20 mouse cellular contexts compared by ENCODE assay signal in the genomic region with DNA sequence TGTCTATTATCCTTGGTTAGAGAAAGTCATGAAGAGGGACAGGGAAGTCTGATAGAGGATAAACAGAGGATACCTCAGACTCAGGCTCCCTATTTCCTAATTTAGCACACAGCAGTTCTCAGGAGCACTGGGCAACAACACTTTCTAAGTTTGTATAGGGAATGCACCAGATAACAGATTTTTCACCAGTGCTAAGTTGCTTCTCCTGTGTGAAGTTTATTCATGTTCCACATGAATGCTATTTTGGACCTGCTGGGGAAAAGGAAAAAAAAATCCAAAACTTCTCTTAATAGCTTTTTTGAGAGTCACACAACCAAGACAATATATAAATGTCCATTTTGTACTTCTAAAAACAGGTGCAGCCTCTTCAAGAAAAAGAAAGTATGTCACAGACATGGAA.
A peak's percentile ranks its signal among the peaks of the same experiment; 100 is the strongest.
DNase-seq lines count a peak whose midpoint lies in the region; ATAC-seq lines count a peak whose summit lies in the region.
"Had no signal": no experiment of that assay in that cellular context is flagged by ENCODE, and none has a peak within 500 bp of the region (broad histone marks: within the 10 kb centered on the region; RNA-seq: fewer than 3 reads in every experiment).

No protein-coding gene starts in this region.

- DNase-seq in frontal cortex, postnatal 10 days (ENCODE audit: low spot score in 2 of 2): no peak
- peak; percentile 32 for DNase-seq in brain, adult 2 months (ENCODE audit: low read depth, low spot score)
- DNase-seq in telencephalon, adult 2 months (ENCODE audit: low read depth, low spot score): peak; percentile 26
- no peak for DNase-seq in layer of hippocampus, adult 8-10 months (ENCODE audit: low spot score in 2 of 2)
- DNase-seq in layer of hippocampus, postnatal 10 days (ENCODE audit: low spot score in 2 of 2): no peak
- DNase-seq: adrenal gland, adult 2 months; adrenal gland, adult 8-10 months; adrenal gland, postnatal 10 days; adrenal gland, postnatal 14 days; adrenal gland, postnatal 25 days; adrenal gland, postnatal 36 days; B cell, adult 2 months; cerebellum, adult 11 months; cerebellum, adult 11-12 months; cerebellum, adult 18-20 months; cerebellum, adult 2 months had no signal

- ATAC-seq in frontal cortex, adult (ENCODE audit: low TSS enrichment): peak; percentile 93
- ATAC-seq: activated CD4-positive, CD25-positive, alpha-beta regulatory T cell, adult 4 months; CD4-positive, CD25-positive, alpha-beta regulatory T cell, adult 4 months; Patski had no signal

Comparison
In these comparisons a context has a peak if more than half of its experiments do, and no peak if none do; other contexts are left out.
1. DNase-seq: peak in brain, adult 2 months (single experiment) and telencephalon, adult 2 months (single experiment); none in frontal cortex, postnatal 10 days (0 of 2), layer of hippocampus, adult 8-10 months (0 of 2) and layer of hippocampus, postnatal 10 days (0 of 2).